Comparison of ENCODE assay signal across 19 mouse cellular contexts in the genomic region with DNA sequence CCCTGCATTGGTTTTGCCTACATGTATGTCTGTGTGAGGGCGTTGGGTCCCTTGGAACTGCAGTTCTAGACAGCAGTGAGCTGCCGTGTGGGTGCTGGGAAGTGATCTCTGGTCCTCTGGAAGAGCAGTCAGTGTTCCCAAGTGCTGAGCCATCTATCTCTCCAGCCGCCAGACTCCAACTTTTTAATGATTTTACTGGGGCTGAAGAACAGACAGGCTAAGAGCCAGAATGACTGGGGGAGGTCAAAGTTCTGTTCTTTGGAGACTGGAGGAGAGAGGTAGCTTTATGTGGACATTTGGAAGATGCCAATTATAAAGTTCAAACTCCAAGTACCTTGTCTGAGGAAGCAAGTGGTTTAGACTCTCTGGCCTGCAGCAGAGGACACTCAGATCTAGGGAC. TPM values are rescaled to one million over a fixed set of nuclear protein-coding genes. Genes with fewer than 3 reads are reported as not detected.
A peak's percentile ranks its signal among the peaks of the same experiment; 100 is the strongest.
DNase-seq lines count a peak whose midpoint lies in the region; ATAC-seq lines count a peak whose summit lies in the region.
"Had no signal": no experiment of that assay in that cellular context is flagged by ENCODE, and none has a peak within 500 bp of the region (broad histone marks: within the 10 kb centered on the region; RNA-seq: fewer than 3 reads in every experiment).

No protein-coding gene starts in this region.

- H3K4me3 ChIP-seq in intestine, embryonic 16.5 days (ENCODE audit: low read length): no peak overlapping the region
- H3K4me3 ChIP-seq in intestine, embryonic 15.5 days (replicated peaks): no peak overlapping the region
- H3K4me3 ChIP-seq in kidney, embryonic 15.5 days (replicated peaks): no peak overlapping the region
- H3K4me3 ChIP-seq: embryonic facial prominence, embryonic 12.5 days; forebrain, embryonic 15.5 days; heart, embryonic 13.5 days had no signal

- H3K9me3 ChIP-seq in intestine, embryonic 16.5 days (ENCODE audit: control insufficient read depth, low read length): no peaks in the 10 kb centered on the region
- no peaks in the 10 kb centered on the region for H3K9me3 ChIP-seq in intestine, embryonic 15.5 days
- H3K9me3 ChIP-seq in kidney, embryonic 15.5 days (replicated peaks): no peaks in the 10 kb centered on the region
- H3K9me3 ChIP-seq: embryonic facial prominence, embryonic 12.5 days; forebrain, embryonic 15.5 days; heart, embryonic 13.5 days had no signal

- no peak overlapping the region for H3K27ac ChIP-seq in intestine, embryonic 16.5 days (ENCODE audit: low read length)
- H3K27ac ChIP-seq in intestine, embryonic 15.5 days: no peak overlapping the region
- H3K27ac ChIP-seq in kidney, embryonic 15.5 days: no peak overlapping the region
- H3K27ac ChIP-seq: embryonic facial prominence, embryonic 12.5 days; forebrain, embryonic 15.5 days; heart, embryonic 13.5 days had no signal

- 0 out of 2 replicates have a peak, but pooled peaks have one; percentile 36 for ATAC-seq in intestine, embryonic 16.5 days
- no peak; the same call in 1 of the 2 replicates for ATAC-seq in intestine, embryonic 15.5 days
- ATAC-seq in kidney, embryonic 15.5 days (replicated peaks; ENCODE audit: low FRiP score): no peak
- ATAC-seq: activated CD4-positive, CD25-positive, alpha-beta regulatory T cell, adult 4 months; forebrain, embryonic 15.5 days; Patski had no signal

- H3K4me2 ChIP-seq in intestine, embryonic 16.5 days (ENCODE audit: low read depth, low read length): no peak overlapping the region
- no peak overlapping the region for H3K4me2 ChIP-seq in intestine, embryonic 15.5 days (replicated peaks)
- no peak overlapping the region for H3K4me2 ChIP-seq in kidney, embryonic 15.5 days
- H3K4me2 ChIP-seq: embryonic facial prominence, embryonic 12.5 days; forebrain, embryonic 15.5 days; heart, embryonic 13.5 days had no signal

- H3K9ac ChIP-seq in intestine, embryonic 16.5 days (ENCODE audit: low read depth, low read length): no peak overlapping the region
- H3K9ac ChIP-seq in intestine, embryonic 15.5 days: no peak overlapping the region
- H3K9ac ChIP-seq in kidney, embryonic 15.5 days: no peak overlapping the region
- H3K9ac ChIP-seq: embryonic facial prominence, embryonic 12.5 days; forebrain, embryonic 15.5 days; heart, embryonic 13.5 days had no signal

- H3K27me3 ChIP-seq in intestine, embryonic 16.5 days (replicated peaks; ENCODE audit: control insufficient read depth, insufficient read depth, low read length): no peaks in the 10 kb centered on the region
- no peaks in the 10 kb centered on the region for H3K27me3 ChIP-seq in intestine, embryonic 15.5 days (replicated peaks)
- H3K27me3 ChIP-seq in kidney, embryonic 15.5 days: peaks cover 12% of the 10 kb centered on the region
- H3K27me3 ChIP-seq: forebrain, embryonic 15.5 days; Patski had no signal

- H3K4me1 ChIP-seq in intestine, embryonic 16.5 days (ENCODE audit: control insufficient read depth, insufficient read depth, low read length): peaks cover 3% of the 10 kb centered on the region; the same call in 1 of the 2 replicates
- H3K4me1 ChIP-seq in intestine, embryonic 15.5 days (replicated peaks): no peaks in the 10 kb centered on the region
- no peaks in the 10 kb centered on the region for H3K4me1 ChIP-seq in kidney, embryonic 15.5 days
- H3K4me1 ChIP-seq: embryonic facial prominence, embryonic 12.5 days; forebrain, embryonic 15.5 days had no signal

- WGBS in intestine, embryonic 16.5 days: 62% methylated on average over 3 of the region's 3 CpGs
- WGBS in intestine, embryonic 15.5 days: 36% methylated on average over 3 of the region's 3 CpGs
- WGBS in kidney, embryonic 15.5 days: 67% methylated on average over 3 of the region's 3 CpGs

- no peaks in the 10 kb centered on the region for H3K36me3 ChIP-seq in intestine, embryonic 16.5 days (ENCODE audit: control insufficient read depth, insufficient read depth, low read length)
- no peaks in the 10 kb centered on the region for H3K36me3 ChIP-seq in intestine, embryonic 15.5 days
- H3K36me3 ChIP-seq in kidney, embryonic 15.5 days: no peaks in the 10 kb centered on the region
- H3K36me3 ChIP-seq: embryonic facial prominence, embryonic 12.5 days; forebrain, embryonic 15.5 days; heart, embryonic 13.5 days had no signal

- DNase-seq in kidney, adult 9 months: peak; percentile 91
- DNase-seq in kidney, postnatal 14 days: peak; percentile 67
- DNase-seq in yolk sac, embryonic 10.5 days (ENCODE audit: low spot score): peak; percentile 20
- DNase-seq in lung, postnatal 36 days: no peak
- DNase-seq: adrenal gland, postnatal 14 days; cerebellum, adult 11-12 months; cerebellum, adult 9-10 months; cerebellum, postnatal 25 days; gastrocnemius, postnatal 36 days; heart, postnatal 36 days had no signal

RNA-seq across cellular contexts. Expression of a gene that starts 5.5 kb away (rescaled TPM):
- polyA plus RNA-seq in intestine, embryonic 16.5 days (2015; fragmentation: Nextera tagmentation; extraction: Ambion mirVana): 0.97 and 1.2 TPM in 2 replicates
- polyA plus RNA-seq in intestine, embryonic 15.5 days (2015; fragmentation: Nextera tagmentation; extraction: Ambion mirVana): 0.88 and 1.0 TPM in 2 replicates
- 1.1 and 1.2 TPM in 2 replicates for polyA plus RNA-seq in kidney, embryonic 15.5 days (2015; fragmentation: Nextera tagmentation; extraction: Ambion mirVana)
- polyA plus RNA-seq: heart, postnatal 0 days had no signal

RNA-seq across cellular contexts. Expression of a gene that starts 39.2 kb away (rescaled TPM):
- 13.7 and 16.5 TPM in 2 replicates for polyA plus RNA-seq in intestine, embryonic 16.5 days (2015; fragmentation: Nextera tagmentation; extraction: Ambion mirVana)
- 16.0 and 18.0 TPM in 2 replicates for polyA plus RNA-seq in intestine, embryonic 15.5 days (2015; fragmentation: Nextera tagmentation; extraction: Ambion mirVana)
- 23.4 and 27.0 TPM in 2 replicates for polyA plus RNA-seq in kidney, embryonic 15.5 days (2015; fragmentation: Nextera tagmentation; extraction: Ambion mirVana)
